Mouse (Mus musculus) embryonic fibroblast, embryonic 13.5 days (primary cell): ENCODE measurements around the gene Uqcrq.
A peak's percentile ranks its signal among the peaks of the same experiment; 100 is the strongest.

ENCODE experiments used
- CTCF ChIP-seq: IDR thresholded peaks from 2 replicates; pipeline ENCODE4 v1.5.1; 2011; ENCODE audit warnings: mild to moderate bottlenecking, control low read depth, low read length, moderate library complexity, borderline replicate concordance; ENCODE audit not compliant: insufficient read depth
- POLR2A ChIP-seq: IDR thresholded peaks from 2 replicates; pipeline ENCODE4 v1.6.1; 2011; ENCODE audit warnings: low read depth, mild to moderate bottlenecking, control low read depth, low read length, moderate library complexity

DNA sequence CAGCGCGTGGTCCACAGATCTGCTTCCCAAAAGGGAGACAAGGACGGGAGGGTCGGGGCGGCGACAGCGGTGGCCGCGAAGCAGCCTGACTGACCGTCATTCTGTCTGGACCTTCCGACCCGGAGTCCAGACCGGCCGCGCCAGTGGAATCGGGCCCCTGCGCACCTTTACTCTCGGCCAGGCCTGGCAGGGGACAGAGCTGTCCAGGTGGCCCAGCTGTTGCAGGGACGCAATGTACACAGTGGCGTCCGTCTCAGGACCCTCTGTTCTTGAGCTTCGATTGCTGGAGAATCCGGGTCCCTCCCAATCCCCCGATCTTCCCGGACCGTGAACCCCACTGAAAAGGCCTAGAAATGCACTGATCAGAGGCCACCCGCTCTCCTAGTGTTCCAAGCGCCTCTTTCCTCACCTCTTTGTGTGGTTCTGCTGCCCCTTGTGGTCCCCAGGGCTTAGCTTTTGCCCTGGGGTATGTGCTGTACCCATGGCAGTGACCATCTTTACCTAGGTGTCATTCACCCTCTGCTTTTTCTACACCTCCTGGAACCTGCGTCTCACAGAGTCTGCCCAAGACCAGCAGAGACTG lies 26.8 kb upstream of the Uqcrq start:
- peak; percentile 29; the same call in 1 of the 2 replicates for TF ChIP-seq CTCF
- TF ChIP-seq POLR2A, result no peak
